Mouse (Mus musculus): ENCODE measurements at regions not wholly inside any gene's neighbourhood (a gene's known extent, or its start where the extent isn't known, plus 50 kb on each side); places are given as distances from the start of the nearest gene placed in this dataset.

DNA sequence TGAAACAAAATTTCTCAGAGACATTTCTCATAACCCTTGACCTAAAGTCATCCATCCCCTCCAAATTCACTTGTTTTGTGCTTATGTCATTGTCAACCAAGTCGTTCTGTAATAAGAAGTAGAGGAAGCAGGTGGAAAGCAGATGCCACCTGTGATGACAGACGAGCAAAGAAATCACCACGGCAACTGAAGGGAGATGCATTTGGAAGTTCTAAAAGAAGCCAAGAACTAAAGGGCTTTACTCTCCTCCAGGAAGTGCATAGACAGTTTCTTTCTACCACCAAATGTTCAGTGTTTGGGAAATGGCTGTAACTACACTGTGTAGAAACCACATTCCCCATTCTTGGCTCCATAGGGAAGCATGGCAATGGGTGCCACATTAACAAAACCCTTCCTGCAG lies 317.4 kb downstream of the Gm10184 start:
- intact Hi-C loops (cut with DNase I; ENCODE audit: low total_unique reads): no loop called here
- DNase-seq: no peak

DNA sequence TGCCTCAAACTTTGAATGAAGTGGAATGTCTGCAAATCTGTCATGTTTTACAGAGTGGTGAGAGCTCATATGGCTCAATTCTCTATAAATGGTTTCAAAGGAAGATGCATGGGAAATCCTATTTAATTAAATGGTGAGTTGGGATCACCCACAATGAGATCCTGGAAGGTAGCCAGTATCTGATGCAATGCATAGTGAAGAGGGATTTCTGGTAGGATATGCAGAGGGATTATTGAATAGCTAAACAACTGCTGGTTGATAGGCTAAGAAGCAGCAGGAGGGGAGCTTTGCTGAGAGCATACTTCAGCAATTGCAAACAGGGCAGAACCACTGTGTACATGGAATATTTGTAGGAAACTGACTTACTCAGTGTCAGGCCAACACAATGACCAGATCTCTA lies 350.7 kb downstream of the Gm10184 start:
- DNase-seq: no peak
- intact Hi-C loops (cut with DNase I; ENCODE audit: low total_unique reads): no loop called here

- intact Hi-C loops (cut with DNase I; ENCODE audit: low total_unique reads): no loop called here
- DNase-seq: no peak
Measured at GRCm38 (mm10) chr17:89554754-89555153, 354.3 kb upstream of the Fshr start.

- intact Hi-C loops (cut with DNase I; ENCODE audit: low total_unique reads): no loop called here
- no peak for DNase-seq
Measured at GRCm38 (mm10) chr17:89553597-89553996, 353.1 kb upstream of the Fshr start.

DNA sequence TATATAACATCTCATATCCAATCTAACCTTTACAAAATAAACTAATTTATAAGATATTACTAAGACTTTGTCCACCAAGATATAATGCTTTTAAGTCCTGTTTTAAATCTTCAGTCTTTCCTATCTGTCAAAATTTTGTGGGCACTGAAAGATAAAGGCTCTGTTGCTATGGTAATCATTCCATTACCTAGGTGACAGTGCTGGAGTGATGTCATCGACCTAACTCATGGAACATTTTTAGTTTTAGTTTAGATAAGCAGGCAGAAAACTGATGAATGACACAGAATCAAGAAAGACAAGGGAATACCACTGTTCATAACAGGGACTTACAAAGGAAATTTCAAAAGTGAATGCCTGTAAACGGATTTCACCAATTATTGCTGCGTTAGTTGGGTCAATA lies 350.3 kb upstream of the Fshr start:
- intact Hi-C loops (cut with DNase I; ENCODE audit: low total_unique reads): no loop called here
- no peak for DNase-seq

- intact Hi-C loops (cut with DNase I; ENCODE audit: low total_unique reads): no loop called here
- no peak for DNase-seq
Measured at GRCm38 (mm10) chr17:89521912-89522311, 321.4 kb upstream of the Fshr start.

DNA sequence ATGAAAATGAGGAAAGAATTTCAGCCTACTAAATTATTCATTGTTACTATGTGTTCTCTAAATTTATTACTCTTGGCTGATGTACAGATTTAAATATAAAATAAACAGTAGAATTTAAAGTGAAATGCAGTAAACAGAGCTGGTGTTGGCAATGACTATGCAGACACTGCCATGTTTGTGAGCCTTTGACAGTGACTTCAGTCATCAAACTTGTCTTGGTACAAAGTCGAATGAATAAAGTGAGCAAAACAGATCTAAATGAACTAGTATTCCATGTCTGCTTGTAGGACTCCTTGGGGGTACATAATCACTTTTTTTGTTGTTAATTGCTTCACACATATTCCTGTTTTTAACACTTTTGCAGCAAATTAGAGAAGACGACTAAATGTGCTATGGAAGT lies 318.9 kb upstream of the Fshr start:
- intact Hi-C loops (cut with DNase I; ENCODE audit: low total_unique reads): no loop called here
- no peak for DNase-seq

DNA sequence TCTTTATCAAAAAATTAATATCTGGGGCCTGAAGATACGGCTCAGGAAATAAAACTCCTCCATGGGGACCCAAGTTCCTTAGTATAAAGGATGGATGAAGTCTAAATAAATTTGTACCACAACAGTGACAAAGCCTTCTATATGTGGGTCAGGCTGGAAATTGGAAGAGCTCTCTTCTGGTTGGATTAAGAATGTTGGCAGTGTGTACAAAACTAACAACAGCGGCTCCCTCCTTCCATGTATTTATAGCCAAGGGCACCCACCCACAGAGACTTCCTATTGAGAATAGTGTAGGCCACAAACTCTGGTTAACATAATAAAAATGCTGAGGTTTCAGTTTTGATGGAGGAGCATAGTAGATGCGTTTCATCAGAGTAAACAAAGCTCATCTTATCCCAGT lies 304.8 kb upstream of the Fshr start:
- intact Hi-C loops (cut with DNase I; ENCODE audit: low total_unique reads): no loop called here
- no peak for DNase-seq

DNA sequence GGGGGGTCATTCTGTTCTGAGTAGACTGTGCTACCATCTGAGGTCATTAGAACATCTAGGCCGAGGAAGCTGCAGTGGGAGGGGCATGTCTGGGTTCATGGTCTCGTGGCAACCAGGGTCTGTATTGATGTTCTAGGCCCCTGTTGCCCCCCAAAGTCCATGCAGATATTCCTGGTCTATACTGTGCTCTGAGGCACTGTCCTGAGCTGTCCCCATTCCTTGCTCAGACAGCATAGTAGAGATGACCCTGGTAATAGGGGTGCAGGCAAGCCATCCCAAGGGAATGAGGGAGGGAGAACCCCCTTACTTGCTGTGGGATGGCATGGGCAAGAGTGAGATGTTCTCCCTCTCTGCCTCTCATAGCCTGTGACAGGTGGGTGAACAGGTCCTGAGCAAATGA lies 293.1 kb upstream of the Fshr start:
- intact Hi-C loops (cut with DNase I; ENCODE audit: low total_unique reads): no loop called here
- no peak for DNase-seq

DNA sequence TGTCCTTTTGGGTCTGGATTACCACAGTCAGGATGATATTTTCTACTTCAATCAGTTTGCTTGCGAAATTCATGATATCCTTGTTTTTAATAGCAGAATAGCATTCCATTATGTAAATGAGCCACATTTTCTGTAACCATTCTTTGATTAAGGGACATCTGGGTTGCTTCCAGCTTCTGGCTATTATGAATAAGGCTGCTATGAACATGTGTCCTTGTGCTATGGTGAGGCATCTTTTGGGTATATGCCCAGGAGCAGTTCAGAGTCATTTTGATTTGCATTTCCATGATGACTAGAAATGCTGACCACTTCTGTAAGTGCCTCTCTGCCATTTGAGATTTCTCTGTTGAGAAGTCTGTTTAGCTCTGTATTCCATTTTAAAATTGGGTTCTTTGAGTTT lies 266.0 kb upstream of the Fshr start:
- no peak for DNase-seq
- intact Hi-C loops (cut with DNase I; ENCODE audit: low total_unique reads): no loop called here

- intact Hi-C loops (cut with DNase I; ENCODE audit: low total_unique reads): no loop called here
- no peak for DNase-seq
Measured at GRCm38 (mm10) chr17:89465883-89466282, 265.4 kb upstream of the Fshr start.

GRCm38 (mm10) chr17:89460438-89460837 lies 260.0 kb upstream of the Fshr start:
- DNase-seq: no peak
- intact Hi-C loops (cut with DNase I; ENCODE audit: low total_unique reads): no loop called here

DNA sequence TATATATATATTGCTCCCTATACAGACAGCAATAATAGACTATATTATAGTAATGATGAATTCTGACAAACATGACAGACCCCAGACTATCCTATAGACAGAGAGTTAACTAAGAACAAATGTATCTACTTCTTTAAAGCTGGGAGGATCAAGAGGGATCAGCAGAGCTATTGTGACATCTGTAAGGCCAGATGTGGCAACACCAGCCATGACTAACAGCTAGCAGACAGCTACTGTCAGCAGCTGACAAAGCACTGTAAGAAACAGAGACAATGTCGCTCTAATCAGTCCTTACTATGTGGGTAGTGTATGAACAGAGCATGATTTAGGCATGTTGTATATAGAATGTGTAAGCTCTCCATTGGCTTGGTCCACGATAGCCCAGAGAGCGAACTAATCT lies 253.8 kb upstream of the Fshr start:
- no peak for DNase-seq
- intact Hi-C loops (cut with DNase I; ENCODE audit: low total_unique reads): no loop called here

- DNase-seq: peak; percentile 3
- intact Hi-C loops (cut with DNase I; ENCODE audit: low total_unique reads): no loop called here
Measured at GRCm38 (mm10) chr17:89450724-89451123, 250.2 kb upstream of the Fshr start.

DNA sequence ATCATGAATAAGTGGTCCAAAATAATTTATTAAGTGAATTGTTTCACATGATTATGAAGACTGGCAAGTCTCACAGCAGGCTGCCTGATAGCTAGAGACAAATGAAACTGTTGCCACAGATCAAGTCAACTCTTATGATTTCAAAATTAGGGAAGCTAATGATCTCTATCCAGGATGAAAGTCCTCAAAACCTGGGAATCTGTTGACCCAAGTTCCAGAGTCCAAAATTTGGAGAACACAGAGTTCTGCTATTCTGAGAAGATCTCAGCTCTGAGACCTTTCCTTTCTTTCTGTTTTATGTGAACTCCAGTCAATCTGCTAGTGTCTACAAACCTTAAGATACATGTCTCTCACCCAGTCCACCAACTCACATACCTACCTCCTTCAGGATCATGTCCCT lies 248.9 kb upstream of the Fshr start:
- intact Hi-C loops (cut with DNase I; ENCODE audit: low total_unique reads): no loop called here
- no peak for DNase-seq

GRCm38 (mm10) chr17:89434288-89434687 lies 233.8 kb upstream of the Fshr start:
- no peak for DNase-seq
- intact Hi-C loops (cut with DNase I; ENCODE audit: low total_unique reads): no loop called here

DNA sequence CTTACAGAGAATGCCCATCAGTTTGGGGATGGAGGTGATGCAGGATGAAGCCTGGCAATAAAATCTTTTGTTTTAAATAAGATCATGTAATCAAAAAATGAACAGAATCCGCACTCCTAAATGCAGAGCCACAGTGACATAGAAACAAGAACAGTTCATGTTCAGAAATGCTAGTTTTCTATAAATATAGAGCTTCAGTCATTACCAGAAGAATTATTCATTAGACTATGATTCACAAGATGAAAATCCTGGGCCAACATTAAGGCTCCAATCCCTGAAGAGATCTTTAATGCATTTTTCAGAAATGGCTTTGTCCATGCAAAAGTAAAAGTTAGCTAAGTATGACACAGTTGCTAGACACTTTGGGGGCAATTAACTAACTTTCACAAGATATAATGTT lies 209.6 kb upstream of the Fshr start:
- intact Hi-C loops (cut with DNase I; ENCODE audit: low total_unique reads): no loop called here
- no peak for DNase-seq

DNA sequence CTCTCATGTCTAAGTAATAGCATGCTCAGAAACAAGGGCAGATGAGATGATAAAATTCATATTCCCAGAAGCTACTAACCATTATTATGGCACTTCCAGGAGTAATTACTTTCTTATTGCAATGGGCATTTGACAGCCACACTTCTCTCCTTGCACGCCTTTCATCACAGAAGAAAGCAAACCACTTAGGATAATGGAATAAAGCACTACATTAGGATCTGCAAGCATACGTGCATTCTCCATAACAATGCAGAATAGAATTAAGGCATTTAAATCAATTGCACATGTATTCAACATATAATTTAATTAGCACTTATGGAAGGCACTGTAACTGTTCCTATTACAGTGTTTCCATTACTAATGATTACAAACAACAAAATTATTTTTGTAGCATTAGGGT lies 205.1 kb upstream of the Fshr start:
- no peak for DNase-seq
- intact Hi-C loops (cut with DNase I; ENCODE audit: low total_unique reads): no loop called here

GRCm38 (mm10) chr17:89357241-89357640 lies 156.8 kb upstream of the Fshr start:
- DNase-seq: no peak
- intact Hi-C loops (cut with DNase I; ENCODE audit: low total_unique reads): no loop called here

DNA sequence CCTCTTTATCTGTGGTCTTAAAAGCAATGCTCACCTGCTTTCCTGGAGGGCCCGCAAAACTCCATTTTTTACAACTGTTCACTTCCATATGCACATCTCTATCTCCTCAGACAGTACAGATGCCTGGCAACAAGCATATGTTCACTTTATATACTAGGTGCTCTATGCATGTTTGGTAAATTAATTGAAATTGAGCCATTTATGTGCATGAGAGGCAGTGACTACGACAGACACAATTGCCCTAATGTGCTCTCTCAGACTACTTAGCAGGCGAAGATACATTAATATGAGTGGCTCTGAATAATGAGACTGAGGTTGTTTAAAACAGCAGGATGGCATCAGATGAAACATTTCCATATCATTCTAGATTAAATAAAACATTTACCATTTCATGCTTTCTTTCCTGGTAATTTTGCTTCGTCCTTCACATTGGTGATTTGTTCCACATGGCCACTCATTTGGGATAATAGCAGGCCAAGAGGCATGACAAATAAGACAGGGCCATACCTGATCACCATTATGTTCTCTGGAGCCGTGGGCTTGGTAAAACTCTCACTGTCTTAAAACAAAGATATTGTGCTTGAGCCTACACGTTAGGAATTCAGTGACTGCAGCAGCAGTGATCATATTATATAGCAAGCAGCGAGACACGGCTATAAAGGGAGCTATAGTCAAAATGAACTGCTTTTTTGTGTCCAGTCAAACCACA lies 140.2 kb upstream of the Fshr start:
- intact Hi-C loops (cut with DNase I; ENCODE audit: low total_unique reads): no loop called here
- DNase-seq: no peak

DNA sequence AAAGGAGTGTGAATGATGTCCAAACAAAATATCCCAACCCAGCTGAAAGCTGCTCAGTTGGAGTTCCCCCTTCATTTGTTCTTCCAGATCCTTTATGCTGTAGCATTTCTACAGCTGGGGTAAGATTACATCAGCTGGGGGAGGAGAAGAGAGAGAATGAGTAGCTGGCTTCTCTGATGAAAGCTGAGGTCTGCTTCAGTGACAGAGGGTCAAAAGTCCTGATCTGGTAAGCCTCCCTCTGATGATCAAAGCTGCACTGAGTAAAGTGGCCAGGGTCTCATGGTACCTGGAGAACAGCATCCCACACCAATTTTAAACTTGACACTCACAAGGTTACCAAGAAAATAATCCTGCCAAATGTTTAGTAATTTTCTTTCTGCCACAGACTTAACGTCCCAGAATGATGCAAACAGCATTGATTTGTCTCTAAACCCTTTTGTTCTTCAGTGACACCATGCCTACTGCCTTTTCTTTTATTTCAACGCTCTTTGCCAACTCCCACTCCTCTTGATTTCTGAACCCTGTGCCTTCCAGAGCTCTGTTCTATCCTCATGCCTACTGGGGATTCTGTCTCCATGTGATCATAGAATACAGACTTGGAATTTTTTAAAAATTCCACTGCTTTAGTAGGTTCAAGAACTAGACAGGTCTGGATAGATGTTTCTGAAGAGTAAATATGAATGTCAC lies 119.3 kb upstream of the Fshr start:
- intact Hi-C loops (cut with DNase I; ENCODE audit: low total_unique reads): no loop called here
- DNase-seq: no peak

GRCm38 (mm10) chr17:89318356-89318755 lies 117.9 kb upstream of the Fshr start:
- intact Hi-C loops (cut with DNase I; ENCODE audit: low total_unique reads): no loop called here
- DNase-seq: no peak

Measured in gastrocnemius, postnatal 14 days (tissue).